Mouse (Mus musculus) ovary, postnatal 14 days (tissue): ENCODE measurements around the gene Mxi1.

Source experiments
- DNase-seq: peaks from one replicate; pipeline ENCODE4 v3.0.0; 2022; ENCODE audit warnings: low spot score

Mxi1 gene

DNA sequence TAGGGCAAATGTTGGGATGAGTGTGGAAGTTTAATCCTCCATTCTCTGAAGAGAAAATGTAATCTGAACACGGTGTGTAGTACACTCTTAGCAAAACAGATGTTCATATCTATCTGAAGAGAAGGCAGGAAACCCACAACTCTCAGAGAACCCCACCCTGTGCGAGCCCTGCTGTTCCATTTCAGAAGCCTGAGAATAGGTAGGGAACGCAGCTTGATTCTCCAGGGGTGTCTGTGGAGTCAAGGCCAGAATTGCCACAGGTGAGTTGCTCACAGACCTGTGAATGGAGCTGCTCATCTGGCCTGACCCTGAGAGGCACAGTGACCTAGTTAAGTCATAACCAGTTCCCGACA is 10.5 kb upstream of the Mxi1 start:
- no peak for DNase-seq

GRCm38 (mm10) chr19:53303382-53303781 is 6.9 kb upstream of the Mxi1 start:
- DNase-seq = no peak

GRCm38 (mm10) chr19:53305621-53306020 is 4.7 kb upstream of the Mxi1 start:
- DNase-seq = no peak

- DNase-seq = no peak
These were observed 3.6 kb upstream of the Mxi1 start for GRCm38 (mm10) chr19:53306706-53307105.

DNA sequence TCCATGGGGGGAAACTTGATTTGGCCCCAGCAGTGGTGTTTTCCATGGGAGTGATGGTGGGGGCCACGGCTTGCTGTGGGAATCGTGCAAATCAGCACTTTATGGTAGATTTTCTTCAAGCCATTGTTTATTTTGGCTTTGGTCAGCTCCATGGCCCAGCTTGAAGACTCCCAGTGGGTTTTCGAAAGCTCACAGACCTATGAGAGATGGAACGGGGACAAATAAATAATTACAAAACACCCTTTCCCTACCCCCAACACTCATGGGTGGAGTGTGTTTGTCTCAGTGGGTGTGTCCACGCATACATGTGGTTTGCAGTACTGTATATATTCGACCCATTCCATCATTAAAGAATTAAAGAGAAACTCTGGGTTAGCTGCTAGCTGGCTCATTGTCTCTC is 3.1 kb upstream of the Mxi1 start:
- no peak for DNase-seq

DNA sequence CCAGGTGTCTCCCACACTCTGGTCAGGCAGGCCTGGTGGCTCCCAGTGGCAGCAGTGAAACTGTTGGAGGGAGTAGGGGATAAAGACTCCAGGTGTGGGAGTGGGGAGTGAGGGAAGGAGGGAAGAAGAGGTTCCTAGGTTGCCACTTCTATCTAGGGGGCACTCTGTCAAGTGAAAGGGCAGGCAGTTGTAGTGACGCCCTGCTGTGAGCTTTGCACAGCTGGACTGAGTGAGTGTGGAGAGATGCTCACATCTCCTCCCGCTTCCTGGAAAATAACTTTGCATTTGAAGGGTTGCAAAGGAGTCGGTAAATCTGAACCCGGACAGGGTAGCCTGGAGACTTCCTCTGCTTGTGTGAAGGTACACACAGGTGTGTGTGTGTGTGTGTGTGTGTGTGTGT is 687 bp upstream of the Mxi1 start:
- no peak for DNase-seq

DNA sequence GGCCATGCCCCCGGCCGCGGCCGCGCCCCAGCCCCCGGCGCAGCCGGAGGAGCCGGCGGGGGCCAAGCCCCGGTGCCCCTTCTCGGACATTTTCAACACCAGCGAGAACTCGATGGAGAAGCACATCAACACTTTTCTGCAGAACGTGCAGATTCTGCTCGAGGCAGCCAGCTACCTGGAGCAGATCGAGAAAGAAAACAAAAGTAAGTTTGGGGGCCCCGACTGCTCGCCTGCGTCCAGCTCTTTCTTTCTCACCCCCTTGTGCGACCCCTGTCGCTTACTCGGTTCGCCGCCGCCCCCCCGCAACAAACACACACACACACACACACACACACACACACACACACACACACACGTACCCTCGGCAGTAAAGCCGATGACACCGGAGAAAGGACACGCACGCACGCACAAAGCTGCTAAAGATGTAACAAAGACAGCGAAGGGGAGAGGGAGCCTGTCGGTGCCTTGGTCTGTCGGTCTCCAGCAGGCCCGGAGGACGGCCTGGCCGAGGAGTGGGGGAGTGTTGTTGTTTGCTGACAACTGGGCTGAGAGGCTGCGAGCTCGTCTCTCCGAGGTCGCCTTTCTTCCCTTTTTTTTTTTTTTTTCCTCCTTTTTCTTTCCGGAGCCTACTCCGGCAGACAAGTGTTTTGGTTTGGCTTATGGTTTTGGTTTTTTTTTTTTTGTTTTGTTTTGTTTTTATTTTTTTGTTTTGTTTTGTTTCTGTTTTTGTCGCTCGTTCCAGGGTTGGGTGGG is 629 bp downstream of the Mxi1 start:
- peak; percentile 42 for DNase-seq

- DNase-seq = peak; percentile 29
These were observed 1.4 kb downstream of the Mxi1 start for GRCm38 (mm10) chr19:53311524-53312335.

DNA sequence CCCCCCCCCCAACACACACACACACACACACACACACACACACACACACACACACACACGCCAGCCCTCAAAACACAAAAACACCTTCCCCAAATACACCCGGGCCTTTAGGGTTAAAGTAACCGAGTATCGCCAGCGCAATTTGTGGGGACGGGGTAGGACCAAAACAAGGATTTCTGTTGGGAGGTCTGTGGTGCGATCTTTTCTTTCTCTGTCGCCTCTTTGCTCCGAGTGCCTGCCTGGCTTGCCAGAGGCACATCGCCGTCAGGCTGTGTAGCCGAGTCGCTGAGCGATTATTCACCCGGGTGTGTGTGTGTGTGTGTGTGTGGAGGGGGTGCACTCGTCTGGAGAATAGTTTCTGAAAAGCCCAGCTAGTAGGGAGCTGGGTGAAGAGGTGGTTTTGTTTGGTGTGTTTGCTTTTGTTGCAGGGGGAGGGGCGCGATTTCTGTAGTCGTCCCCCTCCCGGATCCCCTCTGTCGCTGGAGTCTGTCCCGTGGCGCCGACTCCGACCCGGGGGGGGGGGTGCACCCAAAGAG is 2.1 kb downstream of the Mxi1 start:
- peak; percentile 38 for DNase-seq

- DNase-seq = peak; percentile 68
These were observed 2.8 kb downstream of the Mxi1 start for GRCm38 (mm10) chr19:53312951-53313683.

GRCm38 (mm10) chr19:53313684-53314443 is 3.5 kb downstream of the Mxi1 start:
- DNase-seq = peak; percentile 100

GRCm38 (mm10) chr19:53314530-53315208 is 4.4 kb downstream of the Mxi1 start:
- no peak for DNase-seq

DNA sequence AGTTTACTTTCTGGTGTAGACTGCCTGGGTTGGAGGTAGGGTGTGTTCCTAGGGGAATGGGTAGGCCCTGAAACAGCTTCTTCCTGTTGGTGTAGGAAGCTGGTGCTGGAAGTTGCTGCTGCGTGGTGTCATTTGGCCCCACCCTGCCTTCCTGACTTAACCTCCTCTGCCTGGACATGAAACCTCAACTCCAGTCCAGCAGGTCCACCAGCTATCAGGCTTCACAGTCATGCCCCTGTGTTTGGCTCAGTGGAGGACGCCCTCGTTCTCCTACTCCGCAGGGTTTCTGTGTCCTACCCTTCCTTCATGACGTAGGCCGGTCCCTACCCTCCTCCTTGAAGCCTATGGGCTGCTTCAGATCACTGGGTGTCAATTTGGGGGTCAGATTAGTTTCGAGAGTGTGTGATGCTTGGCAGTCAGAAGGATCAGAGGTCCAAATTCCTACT is 4.9 kb downstream of the Mxi1 start:
- DNase-seq = no peak

GRCm38 (mm10) chr19:53316105-53316504 is 5.8 kb downstream of the Mxi1 start:
- no peak for DNase-seq

DNA sequence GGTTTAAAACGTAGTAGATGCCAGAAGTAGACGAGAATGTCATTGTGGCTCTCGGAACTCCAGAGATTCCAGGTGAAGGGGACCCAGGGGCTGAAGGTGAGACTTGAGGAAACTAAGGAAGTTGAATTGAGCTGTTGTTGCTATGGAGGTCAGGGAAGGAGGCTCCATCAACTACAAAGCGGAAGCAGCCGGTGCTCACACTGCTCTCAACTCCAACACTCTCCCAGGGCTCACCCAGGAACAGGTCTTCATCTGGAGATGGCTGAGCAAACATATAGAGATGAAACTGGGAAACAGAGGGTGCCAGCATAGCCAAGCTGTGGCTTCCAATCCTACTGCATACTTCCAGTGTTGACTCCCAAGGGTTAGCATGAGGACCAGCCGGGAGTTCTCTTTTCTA is 6.6 kb downstream of the Mxi1 start:
- DNase-seq = no peak

DNA sequence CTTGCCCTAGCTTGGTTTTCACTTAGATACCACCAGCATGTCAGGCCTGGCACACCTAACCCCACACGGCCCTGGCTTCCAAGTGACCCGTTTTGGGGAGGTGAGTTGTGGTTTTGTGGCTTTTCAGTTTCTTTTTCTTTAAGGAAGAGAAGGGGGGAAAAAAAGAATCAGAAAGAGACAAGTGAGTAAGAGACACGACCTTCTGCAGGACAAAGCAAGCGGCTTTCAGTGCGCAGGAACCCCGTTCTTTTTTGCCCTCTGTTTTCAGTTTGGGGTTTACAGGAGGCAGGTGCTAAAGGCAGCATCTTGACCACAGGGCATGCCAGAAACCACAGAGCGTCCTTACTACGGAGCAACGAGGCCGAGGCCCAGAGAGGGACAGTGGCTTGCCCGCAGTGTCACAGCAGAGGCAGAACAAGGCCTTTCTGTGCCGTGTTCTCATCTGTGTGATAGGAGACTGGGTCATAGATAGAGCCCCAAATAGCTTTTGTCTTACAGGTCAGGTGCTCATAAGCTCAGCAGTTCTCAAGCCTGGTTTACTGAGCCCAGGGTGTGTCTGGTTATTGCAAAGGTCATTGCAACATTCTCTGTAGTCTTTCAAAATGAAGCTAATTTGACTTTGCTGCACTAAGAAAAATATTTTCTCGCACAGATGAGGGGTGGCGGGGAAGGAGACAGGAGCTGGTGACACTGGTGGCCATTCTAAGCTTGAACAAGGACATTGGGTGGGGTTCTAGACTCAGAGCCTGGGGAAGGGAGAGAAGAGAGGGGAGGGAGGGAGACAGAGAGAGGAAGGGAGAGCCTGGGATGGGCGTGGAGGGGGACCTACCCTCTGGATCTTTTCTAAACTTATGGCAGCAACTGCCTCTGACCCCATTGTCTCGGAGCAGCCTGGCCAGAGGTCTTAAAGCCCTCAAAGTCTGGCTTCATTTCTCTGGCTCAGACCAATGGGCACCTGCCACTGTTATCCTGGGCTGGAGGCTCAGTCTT is 8.1 kb downstream of the Mxi1 start:
- no peak for DNase-seq

GRCm38 (mm10) chr19:53320264-53321110 is 10.2 kb downstream of the Mxi1 start:
- no peak for DNase-seq

- no peak for DNase-seq
These were observed 11.0 kb downstream of the Mxi1 start for GRCm38 (mm10) chr19:53321273-53321672.
